Mouse (Mus musculus) lung, postnatal 0 days (tissue): ENCODE results near the gene Etv6.

ENCODE experiments used
- CTCF ChIP-seq: IDR thresholded peaks from 2 replicates; pipeline ENCODE4 v1.5.1; 2016; ENCODE audit warnings: antibody characterized with exemption, mild to moderate bottlenecking
- EP300 ChIP-seq: IDR thresholded peaks from 2 replicates; pipeline ENCODE4 v1.6.1; 2016; ENCODE audit warnings: antibody characterized with exemption, mild to moderate bottlenecking, control low read depth

DNA sequence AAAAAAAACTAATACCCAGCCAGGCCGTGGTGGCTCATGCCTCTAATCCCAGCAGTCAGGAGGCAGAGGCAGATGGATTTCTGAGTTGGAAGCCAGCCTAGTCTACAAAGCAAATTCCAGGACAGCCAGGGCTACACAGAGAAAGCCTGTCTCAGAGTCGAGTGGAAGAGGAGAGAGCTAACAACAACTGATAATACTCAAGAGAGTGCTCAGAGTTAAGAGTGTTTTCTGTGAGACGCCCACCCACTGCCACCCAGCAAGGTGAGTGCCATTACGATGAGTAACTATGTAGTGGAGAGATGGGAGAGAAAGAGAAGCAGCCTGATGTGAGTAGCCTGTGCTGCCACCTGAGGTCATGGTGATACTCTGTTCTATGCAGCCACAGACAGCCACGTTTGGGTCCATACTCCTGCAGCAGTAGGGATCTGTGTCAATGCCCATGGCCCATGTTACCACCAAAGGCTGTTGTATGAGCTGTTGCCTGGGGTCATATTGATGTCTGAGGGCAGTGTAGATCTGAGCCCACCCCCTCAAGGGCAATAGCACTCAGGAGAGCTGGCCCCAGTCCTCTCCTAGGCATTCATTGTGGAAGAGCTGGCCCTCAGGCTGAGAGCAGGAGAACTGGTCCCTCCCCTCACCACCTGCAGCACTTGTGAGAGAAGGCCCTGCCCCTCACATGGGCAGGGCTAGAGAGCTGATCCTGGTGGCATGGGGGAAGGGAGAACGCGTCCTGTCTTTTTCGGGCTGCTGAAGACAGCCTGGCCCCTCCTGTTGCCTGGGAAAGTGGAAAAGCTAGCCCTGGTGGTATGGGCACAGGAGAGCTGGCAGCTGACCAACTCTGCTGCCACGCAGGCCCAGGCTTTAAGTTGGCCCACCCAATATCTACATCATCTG is 258.4 kb downstream of the Etv6 start:
- TF ChIP-seq CTCF (no peak), EP300 (no peak)
